In genomic region chr10:102878010-102878409, GRCm38 (mm10) we compare ENCODE assay signal across 8 mouse cellular contexts.
DNase-seq lines count a peak whose midpoint lies in the region; ATAC-seq and TF ChIP-seq lines count a peak whose summit lies in the region.

No protein-coding gene starts in this region.

- no peak for TF ChIP-seq CTCF in lung, adult 2 months (IDR thresholded peaks at IDR 0.05; ENCODE audit: insufficient read depth, low read length)

- no peak overlapping the region for H3K9ac ChIP-seq in lung, embryonic 15.5 days
- no peak overlapping the region for H3K9ac ChIP-seq in heart, embryonic 15.5 days

- no peaks in the 10 kb centered on the region for H3K9me3 ChIP-seq in lung, embryonic 15.5 days
- no peaks in the 10 kb centered on the region for H3K9me3 ChIP-seq in heart, embryonic 15.5 days (replicated peaks)

- peak overlapping the region; percentile 31 for H3K4me2 ChIP-seq in lung, embryonic 15.5 days
- peak overlapping the region; percentile 40; the same call in 1 of the 2 replicates for H3K4me2 ChIP-seq in heart, embryonic 15.5 days

- DNase-seq in lung, adult 2 months, result no peak
- peak; percentile 28 to 49 for DNase-seq in kidney, postnatal 4 days
- peak; percentile 19 for DNase-seq in right cerebral cortex, postnatal 4 days
- no peak for DNase-seq in T-cell, adult 2 months (ENCODE audit: low spot score)

- H3K36me3 ChIP-seq in lung, embryonic 15.5 days, result no peaks in the 10 kb centered on the region
- H3K36me3 ChIP-seq in heart, embryonic 15.5 days, result no peaks in the 10 kb centered on the region

- WGBS in lung, embryonic 15.5 days, result 24% methylated on average over 11 of the region's 11 CpGs
- 29% methylated on average over 11 of the region's 11 CpGs for WGBS in lung, adult 2 months
- 29% methylated on average over 11 of the region's 11 CpGs for WGBS in heart, embryonic 15.5 days

- no peaks in the 10 kb centered on the region for H3K4me1 ChIP-seq in lung, embryonic 15.5 days
- no peaks in the 10 kb centered on the region for H3K4me1 ChIP-seq in lung, adult 2 months (ENCODE audit: control insufficient read depth, insufficient read depth, low read length)
- no peaks in the 10 kb centered on the region for H3K4me1 ChIP-seq in heart, embryonic 15.5 days (replicated peaks)

- H3K27me3 ChIP-seq in lung, embryonic 15.5 days, result no peaks in the 10 kb centered on the region
- no peaks in the 10 kb centered on the region for H3K27me3 ChIP-seq in heart, embryonic 15.5 days

- TF ChIP-seq POLR2A in lung, adult 2 months (IDR thresholded peaks at IDR 0.05; ENCODE audit: borderline replicate concordance, extremely low read depth, low read depth, low read length), result no peak

- no peak overlapping the region for H3K27ac ChIP-seq in lung, embryonic 15.5 days
- H3K27ac ChIP-seq in heart, embryonic 15.5 days, result no peak overlapping the region

- H3K4me3 ChIP-seq in lung, embryonic 15.5 days, result no peak overlapping the region
- H3K4me3 ChIP-seq in lung, adult 2 months (replicated peaks; ENCODE audit: extremely low read depth, low read depth, low read length), result no peak overlapping the region
- H3K4me3 ChIP-seq in heart, embryonic 15.5 days, result 0 out of 2 replicates have a peak overlapping the region, but pooled peaks have one; percentile 18

- peak; percentile 42; the same call in 1 of the 2 replicates for ATAC-seq in lung, embryonic 15.5 days (ENCODE audit: borderline replicate concordance, extremely low read depth, low FRiP score, low TSS enrichment)
- peak; percentile 62; the same call in 1 of the 2 replicates for ATAC-seq in common myeloid progenitor, adult 5-6 weeks (replicated peaks; ENCODE audit: low read depth, poor library complexity, severe bottlenecking)
- no peak for ATAC-seq in heart, embryonic 15.5 days (replicated peaks; ENCODE audit: insufficient number of reproducible peaks, insufficient read depth, low FRiP score, low read depth)
- ATAC-seq in megakaryocyte, adult 5-6 weeks (ENCODE audit: poor library complexity, severe bottlenecking), result peak; percentile 40; the same call in 1 of the 2 replicates

Comparison
In these comparisons a context has a peak if more than half of its experiments do, and no peak if none do; other contexts are left out.
1. DNase-seq: peak in kidney, postnatal 4 days (2 of 2) and right cerebral cortex, postnatal 4 days (single experiment); none in lung, adult 2 months (single experiment) and T-cell, adult 2 months (single experiment).